Mouse (Mus musculus): ENCODE data around the gene Pnpla8.
"Not testable (repeated sequence)": the region's sequence is repeated elsewhere in the genome, so short reads cannot be mapped to it uniquely, and the experiment has no call there.

Pnpla8 gene

GRCm38 (mm10) chr12:44221070-44221469, at the start of gene Pnpla8:
Gene Pnpla8, plus strand, starts transcription at chr12:44221370.
- not testable (repeated sequence) for DNase-seq (ENCODE audit: low spot score in 2 of 2)

- no peak for DNase-seq (ENCODE audit: low spot score in 2 of 2)
Observed at GRCm38 (mm10) chr12:44176331-44177037, 44.7 kb upstream of the Pnpla8 start.

GRCm38 (mm10) chr12:44177038-44177355, 44.2 kb upstream of the Pnpla8 start:
- DNase-seq (ENCODE audit: low spot score in 2 of 2) = no peak

GRCm38 (mm10) chr12:44181081-44181982, 39.8 kb upstream of the Pnpla8 start:
- DNase-seq (ENCODE audit: low spot score in 2 of 2) = peak in 1 of 2 experiments; percentile 39

GRCm38 (mm10) chr12:44197873-44198525, 23.2 kb upstream of the Pnpla8 start:
- no peak for DNase-seq (ENCODE audit: low spot score in 2 of 2)

GRCm38 (mm10) chr12:44209141-44209823, 11.9 kb upstream of the Pnpla8 start:
- peak; percentile 7 to 57 for DNase-seq (ENCODE audit: low spot score in 2 of 2)

GRCm38 (mm10) chr12:44209824-44210752, 11.1 kb upstream of the Pnpla8 start, which contains the start of gene Dnajb9:
Gene Dnajb9, minus strand, starts transcription at chr12:44210326.
- peak; percentile 98 to 99 for DNase-seq (ENCODE audit: low spot score in 2 of 2)

GRCm38 (mm10) chr12:44211555-44211954, 9.6 kb upstream of the Pnpla8 start:
- no peak for DNase-seq (ENCODE audit: low spot score in 2 of 2)

- DNase-seq (ENCODE audit: low spot score in 2 of 2) = peak in 1 of 2 experiments; percentile 23
Observed at GRCm38 (mm10) chr12:44221651-44222356, 634 bp downstream of the Pnpla8 start.

- no peak for DNase-seq (ENCODE audit: low spot score in 2 of 2)
Observed at GRCm38 (mm10) chr12:44223044-44223443, 1.9 kb downstream of the Pnpla8 start.

GRCm38 (mm10) chr12:44224650-44225049, 3.5 kb downstream of the Pnpla8 start:
- no peak for DNase-seq (ENCODE audit: low spot score in 2 of 2)

- peak in 1 of 2 experiments; percentile 38 for DNase-seq (ENCODE audit: low spot score in 2 of 2)
Observed at GRCm38 (mm10) chr12:44241090-44241489, 19.9 kb downstream of the Pnpla8 start.

GRCm38 (mm10) chr12:44242407-44242806, 21.2 kb downstream of the Pnpla8 start:
- DNase-seq (ENCODE audit: low spot score in 2 of 2) = no peak

- no peak for DNase-seq (ENCODE audit: low spot score in 2 of 2)
Observed at GRCm38 (mm10) chr12:44245739-44246138, 24.6 kb downstream of the Pnpla8 start.

- DNase-seq (ENCODE audit: low spot score in 2 of 2) = no peak
Observed at GRCm38 (mm10) chr12:44248309-44248977, 27.3 kb downstream of the Pnpla8 start.

- DNase-seq (ENCODE audit: low spot score in 2 of 2) = no peak
Observed at GRCm38 (mm10) chr12:44262612-44263011, 41.4 kb downstream of the Pnpla8 start.

- no peak for DNase-seq (ENCODE audit: low spot score in 2 of 2)
Observed at GRCm38 (mm10) chr12:44265651-44266050, 44.5 kb downstream of the Pnpla8 start.

GRCm38 (mm10) chr12:44267196-44267595, 46.0 kb downstream of the Pnpla8 start:
- DNase-seq (ENCODE audit: low spot score in 2 of 2) = no peak

GRCm38 (mm10) chr12:44268728-44269302, 47.6 kb downstream of the Pnpla8 start:
- DNase-seq (ENCODE audit: low spot score in 2 of 2) = peak; percentile 100
